Mouse (Mus musculus): ENCODE measurements around the gene Dguok. TPM values are rescaled to one million over a fixed set of nuclear protein-coding genes. Genes with fewer than 3 reads are reported as not detected.

Gene Dguok
- 15.9 TPM for polyA plus RNA-seq (2014; fragmentation: Illumina TruSeq; extraction: RNeasy Lipid Tissue Mini Kit (QIAGEN cat#74804); ENCODE audit: low replicate concordance)

GRCm38 (mm10) chr6:83506258-83507167 is at the start of gene Dguok:
Dguok (minus strand) TSS chr6:83506969.

GRCm38 (mm10) chr6:83536028-83536794 is 29.4 kb upstream of the Dguok start, which contains the start of gene Actg2:
Actg2 (minus strand) TSS chr6:83536265.

DNA sequence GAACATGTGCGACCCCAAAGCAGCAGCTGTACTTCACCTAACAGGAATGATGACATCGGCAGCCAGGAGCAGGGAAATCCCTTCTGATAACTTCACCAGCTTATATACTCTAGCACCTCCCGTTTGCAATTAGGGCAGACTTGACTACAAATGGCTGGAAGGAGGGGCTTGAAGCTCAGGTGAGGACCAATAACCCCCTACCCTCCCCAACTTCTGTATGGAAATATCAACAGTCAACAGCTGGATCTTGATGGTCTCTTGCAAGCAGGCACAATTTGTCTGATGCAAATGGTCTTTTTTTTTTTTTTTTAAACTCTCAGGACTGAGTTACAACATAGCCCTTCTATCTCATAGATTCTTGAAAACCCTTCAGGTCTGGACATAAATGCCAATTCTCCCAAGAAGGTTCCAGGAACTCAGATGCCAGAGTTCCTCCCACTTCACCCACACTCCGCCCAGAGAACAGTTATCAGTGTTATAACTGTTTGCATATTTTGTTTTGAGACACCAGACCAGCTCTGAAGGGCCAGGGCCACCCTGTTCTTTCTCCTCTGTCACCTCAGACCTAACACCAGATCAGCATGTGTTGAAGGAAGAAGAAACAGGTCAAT is 47.6 kb downstream of the Dguok start, which contains the start of gene Tet3:
Gene Tet3 (minus strand): TSS at position 51 of the 611 bp plus-strand sequence.

Other genes with a start within 250 kb of the Dguok start
- gene Mthfd2, start 181.1 kb downstream of the Dguok start, polyA plus RNA-seq (2014; fragmentation: Illumina TruSeq; extraction: RNeasy Lipid Tissue Mini Kit (QIAGEN cat#74804); ENCODE audit: low replicate concordance) = 5.8 TPM
- gene Mob1a, start 181.0 kb downstream of the Dguok start, polyA plus RNA-seq (2014; fragmentation: Illumina TruSeq; extraction: RNeasy Lipid Tissue Mini Kit (QIAGEN cat#74804); ENCODE audit: low replicate concordance) = 150 TPM
- 40.9 TPM for gene Bola3, start 157.8 kb downstream of the Dguok start, polyA plus RNA-seq (2014; fragmentation: Illumina TruSeq; extraction: RNeasy Lipid Tissue Mini Kit (QIAGEN cat#74804); ENCODE audit: low replicate concordance)
- gene Tet3, start 47.9 kb downstream of the Dguok start, polyA plus RNA-seq (2014; fragmentation: Illumina TruSeq; extraction: RNeasy Lipid Tissue Mini Kit (QIAGEN cat#74804); ENCODE audit: low replicate concordance) = 18.9 TPM
- gene Actg2, start 29.3 kb upstream of the Dguok start, polyA plus RNA-seq (2014; fragmentation: Illumina TruSeq; extraction: RNeasy Lipid Tissue Mini Kit (QIAGEN cat#74804); ENCODE audit: low replicate concordance) = 19.4 TPM
- gene Stambp, start 65.8 kb upstream of the Dguok start, polyA plus RNA-seq (2014; fragmentation: Illumina TruSeq; extraction: RNeasy Lipid Tissue Mini Kit (QIAGEN cat#74804); ENCODE audit: low replicate concordance) = 68.6 TPM
- not detected for gene Clec4f, start 149.2 kb upstream of the Dguok start, polyA plus RNA-seq (2014; fragmentation: Illumina TruSeq; extraction: RNeasy Lipid Tissue Mini Kit (QIAGEN cat#74804); ENCODE audit: low replicate concordance)
- gene Cd207, start 170.9 kb upstream of the Dguok start, polyA plus RNA-seq (2014; fragmentation: Illumina TruSeq; extraction: RNeasy Lipid Tissue Mini Kit (QIAGEN cat#74804); ENCODE audit: low replicate concordance) = not detected
- not detected for gene Vax2, start 204.3 kb upstream of the Dguok start, polyA plus RNA-seq (2014; fragmentation: Illumina TruSeq; extraction: RNeasy Lipid Tissue Mini Kit (QIAGEN cat#74804); ENCODE audit: low replicate concordance)
- not detected for gene Atp6v1b1, start 236.0 kb upstream of the Dguok start, polyA plus RNA-seq (2014; fragmentation: Illumina TruSeq; extraction: RNeasy Lipid Tissue Mini Kit (QIAGEN cat#74804); ENCODE audit: low replicate concordance)

Measured in small intestine, adult 10 weeks (tissue).